Mouse (Mus musculus) left cerebral cortex, postnatal 10 days (tissue): ENCODE data around the gene Gm20388. TPM values are rescaled to one million over a fixed set of nuclear protein-coding genes. Genes with fewer than 3 reads are reported as not detected.
A peak's percentile ranks its signal among the peaks of the same experiment; 100 is the strongest.

Experiments used
- DNase-seq, 2 experiments: peaks; one replicate each; pipeline ENCODE4 v3.0.0; 2021 to 2022; ENCODE audit warnings: low spot score in 2 of 2, mixed read lengths in 1 of 2; ENCODE audit errors: extremely low spot score in 1 of 2
- intact Hi-C: fragments of 180-260 bp; cut with DNase I; formaldehyde crosslinking; loops from one replicate; pipeline ENCODE4 v1.15.1; 2025
- total RNA-seq, 2 experiments: library from RNA; stranded (reverse); gene quantifications; 2 replicates each; pipeline ENCODE4 v1.2.3; 2021

Gene Gm20388
- total RNA-seq, 2 experiments from 2014 or later: 4.4 to 9.0 TPM

GRCm38 (mm10) chr8:124181751-124182150, 4271.1 kb downstream of the Gm20388 start:
- intact Hi-C loops: no loop called here
- DNase-seq: no peak

- intact Hi-C loops: no loop called here
- no peak for DNase-seq
Measured at GRCm38 (mm10) chr8:124182224-124182623, 4271.6 kb downstream of the Gm20388 start.

- DNase-seq: no peak
- intact Hi-C loops: no loop called here
Measured at GRCm38 (mm10) chr8:124184078-124184477, 4273.4 kb downstream of the Gm20388 start.

GRCm38 (mm10) chr8:124184507-124184906, 4273.9 kb downstream of the Gm20388 start:
- intact Hi-C loops: no loop called here
- DNase-seq: no peak

- intact Hi-C loops: no loop called here
- DNase-seq: no peak
Measured at GRCm38 (mm10) chr8:124185081-124185480, 4274.4 kb downstream of the Gm20388 start.

- intact Hi-C loops: no loop called here
Measured at GRCm38 (mm10) chr8:124190388-124190787, 4279.7 kb downstream of the Gm20388 start.

GRCm38 (mm10) chr8:124192242-124192641, 4281.6 kb downstream of the Gm20388 start:
- intact Hi-C loops: no loop called here
- DNase-seq: peak in 1 of 2 experiments; percentile 43

More at GRCm38 (mm10) chr8:124190388-124190787, 4279.7 kb downstream of the Gm20388 start:
- DNase-seq: no peak

GRCm38 (mm10) chr8:124192976-124193375, 4282.3 kb downstream of the Gm20388 start:
- intact Hi-C loops: no loop called here
- DNase-seq: no peak

- intact Hi-C loops: no loop called here
- no peak for DNase-seq
Measured at GRCm38 (mm10) chr8:124193992-124194391, 4283.4 kb downstream of the Gm20388 start.

GRCm38 (mm10) chr8:124196195-124196594, 4285.6 kb downstream of the Gm20388 start:
- intact Hi-C loops: no loop called here

GRCm38 (mm10) chr8:124196797-124197196, 4286.2 kb downstream of the Gm20388 start:
- no peak for DNase-seq
- intact Hi-C loops: no loop called here

More at GRCm38 (mm10) chr8:124196195-124196594, 4285.6 kb downstream of the Gm20388 start:
- DNase-seq: no peak

GRCm38 (mm10) chr8:124198230-124198629, 4287.6 kb downstream of the Gm20388 start:
- no peak for DNase-seq
- intact Hi-C loops: no loop called here

- no peak for DNase-seq
- intact Hi-C loops: no loop called here
Measured at GRCm38 (mm10) chr8:124200400-124200799, 4289.8 kb downstream of the Gm20388 start.

GRCm38 (mm10) chr8:124201706-124202105, 4291.1 kb downstream of the Gm20388 start:
- intact Hi-C loops: no loop called here
- no peak for DNase-seq

- no peak for DNase-seq
- intact Hi-C loops: no loop called here
Measured at GRCm38 (mm10) chr8:124202895-124203294, 4292.3 kb downstream of the Gm20388 start.

GRCm38 (mm10) chr8:124204001-124204601, 4293.5 kb downstream of the Gm20388 start:
- no peak for DNase-seq
- intact Hi-C loops: no loop called here

GRCm38 (mm10) chr8:124212148-124212547, 4301.5 kb downstream of the Gm20388 start:
- no peak for DNase-seq
- intact Hi-C loops: no loop called here

GRCm38 (mm10) chr8:124216951-124217350, 4306.3 kb downstream of the Gm20388 start:
- no peak for DNase-seq
- intact Hi-C loops: no loop called here

- DNase-seq: no peak
- intact Hi-C loops: loop anchor here (5.0 kb wide), 4 partner anchors 57 to 178 kb away; no protein-coding TSS in a partner anchor
Measured at GRCm38 (mm10) chr8:124229883-124230282, 4319.2 kb downstream of the Gm20388 start.

GRCm38 (mm10) chr8:124230496-124231175, 4320.0 kb downstream of the Gm20388 start:
- DNase-seq: no peak
- intact Hi-C loops: loop anchor here (5.0 kb wide), 4 partner anchors 57 to 178 kb away; no protein-coding TSS in a partner anchor
